Comparison of ENCODE assay signal across 10 mouse cellular contexts in genomic region chr13:55715908-55716510, GRCm38 (mm10). TPM values are rescaled to one million over a fixed set of nuclear protein-coding genes. Genes with fewer than 3 reads are reported as not detected.
A peak's percentile ranks its signal among the peaks of the same experiment; 100 is the strongest.
DNase-seq lines count a peak whose midpoint lies in the region; ATAC-seq lines count a peak whose summit lies in the region.
"Had no signal": no experiment of that assay in that cellular context is flagged by ENCODE, and none has a peak within 500 bp of the region (broad histone marks: within the 10 kb centered on the region; RNA-seq: fewer than 3 reads in every experiment).

No protein-coding gene starts in this region.

- H3K36me3 ChIP-seq in heart, embryonic 12.5 days, result peaks cover 33% of the 10 kb centered on the region
- peaks cover 35% of the 10 kb centered on the region for H3K36me3 ChIP-seq in heart, embryonic 10.5 days
- peaks cover 36% of the 10 kb centered on the region for H3K36me3 ChIP-seq in midbrain, embryonic 10.5 days
- H3K36me3 ChIP-seq in midbrain, embryonic 11.5 days (ENCODE audit: control insufficient read depth, insufficient read depth, low read length), result peaks cover 6% of the 10 kb centered on the region; the same call in 1 of the 2 replicates
- peaks cover 34% of the 10 kb centered on the region for H3K36me3 ChIP-seq in limb, embryonic 13.5 days

- peak overlapping the region; percentile 71 for H3K4me2 ChIP-seq in heart, embryonic 12.5 days
- H3K4me2 ChIP-seq in midbrain, embryonic 11.5 days, result no peak overlapping the region; the same call in 1 of the 2 replicates
- peak overlapping the region; percentile 66 for H3K4me2 ChIP-seq in limb, embryonic 13.5 days (replicated peaks)

- no peak for DNase-seq in heart, embryonic 10.5 days (ENCODE audit: low spot score)
- no peak for DNase-seq in midbrain, embryonic 10.5 days (ENCODE audit: low spot score)
- DNase-seq in midbrain, embryonic 11.5 days (ENCODE audit: low spot score, missing footprints), result no peak
- DNase-seq in thymus, postnatal 25 days, result peak; percentile 54
- no peak for DNase-seq in retina, postnatal 1 day
- DNase-seq in right cerebral cortex, postnatal 4 days, result no peak
- DNase-seq: adrenal gland, adult 8-10 months; gastrocnemius, postnatal 36 days had no signal

- H3K4me3 ChIP-seq in heart, embryonic 12.5 days, result no peak overlapping the region
- no peak overlapping the region for H3K4me3 ChIP-seq in heart, embryonic 10.5 days
- peak overlapping the region; percentile 74; the same call in 1 of the 2 replicates for H3K4me3 ChIP-seq in midbrain, embryonic 10.5 days
- H3K4me3 ChIP-seq in midbrain, embryonic 11.5 days (ENCODE audit: low read depth, low read length), result no peak overlapping the region
- H3K4me3 ChIP-seq in limb, embryonic 13.5 days, result peak overlapping the region; percentile 94

- no peaks in the 10 kb centered on the region for H3K27me3 ChIP-seq in heart, embryonic 12.5 days (replicated peaks)
- H3K27me3 ChIP-seq in heart, embryonic 10.5 days (ENCODE audit: insufficient read depth, poor library complexity, severe bottlenecking), result no peaks in the 10 kb centered on the region
- H3K27me3 ChIP-seq in midbrain, embryonic 10.5 days (ENCODE audit: low read depth, poor library complexity, severe bottlenecking), result no peaks in the 10 kb centered on the region
- H3K27me3 ChIP-seq in midbrain, embryonic 11.5 days (ENCODE audit: control insufficient read depth, insufficient read depth, low read length), result no peaks in the 10 kb centered on the region
- H3K27me3 ChIP-seq in limb, embryonic 13.5 days, result no peaks in the 10 kb centered on the region

- no peak for ATAC-seq in heart, embryonic 12.5 days (ENCODE audit: insufficient number of reproducible peaks, low FRiP score)
- ATAC-seq in midbrain, embryonic 11.5 days (ENCODE audit: low FRiP score), result no peak
- ATAC-seq in limb, embryonic 13.5 days (ENCODE audit: low FRiP score, low read depth), result no peak

- no peak overlapping the region for H3K27ac ChIP-seq in heart, embryonic 12.5 days (ENCODE audit: poor library complexity, severe bottlenecking)
- H3K27ac ChIP-seq in heart, embryonic 10.5 days, result no peak overlapping the region
- H3K27ac ChIP-seq in midbrain, embryonic 10.5 days (replicated peaks), result no peak overlapping the region
- no peak overlapping the region for H3K27ac ChIP-seq in midbrain, embryonic 11.5 days (ENCODE audit: low read depth, low read length)
- no peak overlapping the region for H3K27ac ChIP-seq in limb, embryonic 13.5 days

- H3K9ac ChIP-seq in heart, embryonic 12.5 days, result no peak overlapping the region
- no peak overlapping the region for H3K9ac ChIP-seq in midbrain, embryonic 11.5 days (ENCODE audit: low read length)
- H3K9ac ChIP-seq in limb, embryonic 13.5 days, result no peak overlapping the region; the same call in 1 of the 2 replicates

- WGBS in heart, embryonic 12.5 days, result 88% methylated on average over 7 of the region's 7 CpGs
- 85% methylated on average over 7 of the region's 7 CpGs for WGBS in heart, embryonic 10.5 days
- 88% methylated on average over 7 of the region's 7 CpGs for WGBS in midbrain, embryonic 10.5 days
- WGBS in midbrain, embryonic 11.5 days, result 81% methylated on average over 7 of the region's 7 CpGs
- WGBS in limb, embryonic 13.5 days, result 73% methylated on average over 7 of the region's 7 CpGs

- H3K9me3 ChIP-seq in heart, embryonic 12.5 days (replicated peaks), result no peaks in the 10 kb centered on the region; the same call in 1 of the 2 replicates
- no peaks in the 10 kb centered on the region for H3K9me3 ChIP-seq in heart, embryonic 10.5 days
- H3K9me3 ChIP-seq in midbrain, embryonic 10.5 days (replicated peaks), result no peaks in the 10 kb centered on the region
- H3K9me3 ChIP-seq in midbrain, embryonic 11.5 days (ENCODE audit: control insufficient read depth, low read length), result no peaks in the 10 kb centered on the region
- no peaks in the 10 kb centered on the region for H3K9me3 ChIP-seq in limb, embryonic 13.5 days

- H3K4me1 ChIP-seq in heart, embryonic 12.5 days (replicated peaks), result peaks cover 6% of the 10 kb centered on the region
- peaks cover 3% of the 10 kb centered on the region for H3K4me1 ChIP-seq in heart, embryonic 10.5 days
- peaks cover 14% of the 10 kb centered on the region for H3K4me1 ChIP-seq in midbrain, embryonic 10.5 days
- peaks cover 6% of the 10 kb centered on the region; the same call in 1 of the 2 replicates for H3K4me1 ChIP-seq in midbrain, embryonic 11.5 days (ENCODE audit: control insufficient read depth, insufficient read depth, low read length)
- peaks cover 17% of the 10 kb centered on the region for H3K4me1 ChIP-seq in limb, embryonic 13.5 days

RNA-seq across cellular contexts. Expression of gene Txndc15, which starts 1.6 kb away (rescaled TPM):
- 63.7 and 67.4 TPM in 2 replicates for polyA plus RNA-seq in heart, embryonic 12.5 days (2016; fragmentation: Nextera tagmentation; extraction: Ambion mirVana)
- polyA plus RNA-seq in heart, embryonic 10.5 days (2016; fragmentation: Nextera tagmentation; extraction: Ambion mirVana), result 61.3 and 69.5 TPM in 2 replicates
- 77.6 and 84.3 TPM in 2 replicates for polyA plus RNA-seq in midbrain, embryonic 10.5 days (2016; fragmentation: Nextera tagmentation; extraction: Ambion mirVana)
- 91.4 and 101 TPM in 2 replicates for polyA plus RNA-seq in midbrain, embryonic 11.5 days (2014; fragmentation: Nextera tagmentation; extraction: Ambion mirVana)
- 109 and 113 TPM in 2 replicates for polyA plus RNA-seq in limb, embryonic 13.5 days (2015; fragmentation: Nextera tagmentation; extraction: Ambion mirVana)

RNA-seq across cellular contexts. Expression of gene Pcbd2, which starts 11.2 kb away (rescaled TPM):
- 60.3 and 60.8 TPM in 2 replicates for polyA plus RNA-seq in heart, embryonic 12.5 days (2016; fragmentation: Nextera tagmentation; extraction: Ambion mirVana)
- 52.3 and 54.2 TPM in 2 replicates for polyA plus RNA-seq in heart, embryonic 10.5 days (2016; fragmentation: Nextera tagmentation; extraction: Ambion mirVana)
- polyA plus RNA-seq in midbrain, embryonic 10.5 days (2016; fragmentation: Nextera tagmentation; extraction: Ambion mirVana), result 33.8 and 34.8 TPM in 2 replicates
- 30.4 and 34.9 TPM in 2 replicates for polyA plus RNA-seq in midbrain, embryonic 11.5 days (2014; fragmentation: Nextera tagmentation; extraction: Ambion mirVana)
- 40.2 and 49.8 TPM in 2 replicates for polyA plus RNA-seq in limb, embryonic 13.5 days (2015; fragmentation: Nextera tagmentation; extraction: Ambion mirVana)

RNA-seq across cellular contexts. Expression of gene B230219D22Rik, which starts 23.1 kb away (rescaled TPM):
- polyA plus RNA-seq in heart, embryonic 12.5 days (2016; fragmentation: Nextera tagmentation; extraction: Ambion mirVana), result 76.3 and 77.1 TPM in 2 replicates
- 61.1 and 61.3 TPM in 2 replicates for polyA plus RNA-seq in heart, embryonic 10.5 days (2016; fragmentation: Nextera tagmentation; extraction: Ambion mirVana)
- 48.3 and 52.1 TPM in 2 replicates for polyA plus RNA-seq in midbrain, embryonic 10.5 days (2016; fragmentation: Nextera tagmentation; extraction: Ambion mirVana)
- polyA plus RNA-seq in midbrain, embryonic 11.5 days (2014; fragmentation: Nextera tagmentation; extraction: Ambion mirVana), result 66.0 and 72.3 TPM in 2 replicates
- 65.9 and 66.4 TPM in 2 replicates for polyA plus RNA-seq in limb, embryonic 13.5 days (2015; fragmentation: Nextera tagmentation; extraction: Ambion mirVana)

Comparison
In these comparisons a context has a peak if more than half of its experiments do, and no peak if none do; other contexts are left out.
1. H3K4me3 ChIP-seq: peak in midbrain, embryonic 10.5 days (single experiment) and limb, embryonic 13.5 days (single experiment); none in heart, embryonic 12.5 days (single experiment), heart, embryonic 10.5 days (single experiment) and midbrain, embryonic 11.5 days (single experiment).